Mouse (Mus musculus) lung, adult 2 months (tissue): ENCODE measurements around the gene Hs1bp3. TPM values are rescaled to one million over a fixed set of nuclear protein-coding genes. Genes with fewer than 3 reads are reported as not detected.

Experiments used
- DNase-seq: peaks from one replicate; pipeline ENCODE4 v3.0.0; 2022
- H3K4me1 ChIP-seq: fragments of 200-500 bp; 2 replicates; pipeline ENCODE4 v1.6.1; 2011; ENCODE audit warnings: low read length; ENCODE audit not compliant: control insufficient read depth, insufficient read depth
- H3K4me3 ChIP-seq: fragments of 200-500 bp; replicated peaks from 2 replicates; pipeline ENCODE3; 2011; ENCODE audit warnings: low read depth, mild to moderate bottlenecking, control low read depth, low read length; ENCODE audit errors: extremely low read depth
- CTCF ChIP-seq: fragments of 200-500 bp; IDR thresholded peaks from 2 replicates; pipeline ENCODE4 v1.5.1; 2011; ENCODE audit warnings: mild to moderate bottlenecking, low read length, control low read depth; ENCODE audit not compliant: insufficient read depth
- POLR2A ChIP-seq: fragments of 200-500 bp; IDR thresholded peaks from 2 replicates; pipeline ENCODE4 v1.6.1; 2011; ENCODE audit warnings: low read depth, mild to moderate bottlenecking, control low read depth, low read length, borderline replicate concordance; ENCODE audit errors: extremely low read depth
- WGBS: fragments of 180-500 bp; shearing (Covaris S2); methylation state at CpG from one replicate; pipeline ENCODE4 v1.1.7; 2018; 5-methylcytosine and 5-hydroxymethylcytosine counted together
- polyA plus RNA-seq: library from polyadenylated mRNA; depleted of rRNA; stranded (reverse); fragments of >200 nt; gene quantifications from 2 replicates; pipeline ENCODE4 v1.2.3, GENCODE M21; 2012; rRNA removed

Gene Hs1bp3
- 21.7 and 25.8 TPM in 2 replicates for polyA plus RNA-seq

GRCm38 (mm10) chr12:8313270-8313771 lies at the start of gene Hs1bp3:
Hs1bp3 (plus strand) TSS chr12:8313432.
- peak; percentile 82 for DNase-seq
- 2% methylated on average over 38 of the region's 38 CpGs for WGBS
- Histone ChIP-seq H3K4me3 (peak within 1 kb of the TSS; percentile 91), H3K4me1 (peaks cover 3% of the 10 kb centered on the region)
- TF ChIP-seq POLR2A (peak; percentile 70; the same call in 1 of the 2 replicates), CTCF (peak; percentile 77)

GRCm38 (mm10) chr12:8266311-8266710 lies 46.9 kb upstream of the Hs1bp3 start:
- DNase-seq: no peak
- peaks cover under 1% of the 10 kb centered on the region for H3K4me1 ChIP-seq
- TF ChIP-seq POLR2A (no peak), CTCF (no peak)
- 87% methylated on average over 7 of the region's 7 CpGs for WGBS
- no peak overlapping the region for H3K4me3 ChIP-seq

- no peak for DNase-seq
- TF ChIP-seq CTCF (no peak), POLR2A (no peak)
- Histone ChIP-seq H3K4me3 (no peak overlapping the region), H3K4me1 (peaks cover 2% of the 10 kb centered on the region; the same call in 1 of the 2 replicates)
- WGBS: 89% methylated on average over 11 of the region's 11 CpGs
Measured at GRCm38 (mm10) chr12:8269627-8270026, 43.6 kb upstream of the Hs1bp3 start.

- no peak for DNase-seq
- H3K4me1 ChIP-seq: peaks cover 2% of the 10 kb centered on the region; the same call in 1 of the 2 replicates
- 44% methylated on average over 2 of the region's 2 CpGs for WGBS
- H3K4me3 ChIP-seq: no peak overlapping the region
- no peak for TF ChIP-seq CTCF
- TF ChIP-seq POLR2A: no peak
Measured at GRCm38 (mm10) chr12:8271405-8271804, 41.8 kb upstream of the Hs1bp3 start.

GRCm38 (mm10) chr12:8273471-8274171 lies 39.6 kb upstream of the Hs1bp3 start:
- H3K4me1 ChIP-seq: peaks cover 2% of the 10 kb centered on the region; the same call in 1 of the 2 replicates
- DNase-seq: no peak
- no peak for TF ChIP-seq POLR2A
- TF ChIP-seq CTCF: no peak
- WGBS: 69% methylated on average over 6 of the region's 6 CpGs
- no peak overlapping the region for H3K4me3 ChIP-seq

- 80% methylated on average over 4 of the region's 4 CpGs for WGBS
- no peak for TF ChIP-seq CTCF
- no peak for TF ChIP-seq POLR2A
- DNase-seq: no peak
- H3K4me1 ChIP-seq: peaks cover 2% of the 10 kb centered on the region; the same call in 1 of the 2 replicates
- no peak overlapping the region for H3K4me3 ChIP-seq
Measured at GRCm38 (mm10) chr12:8275424-8275823, 37.8 kb upstream of the Hs1bp3 start.

- no peaks in the 10 kb centered on the region for H3K4me1 ChIP-seq
- DNase-seq: no peak
- TF ChIP-seq POLR2A (no peak), CTCF (no peak)
- WGBS: 85% methylated on average over 15 of the region's 15 CpGs
- H3K4me3 ChIP-seq: no peak overlapping the region
Measured at GRCm38 (mm10) chr12:8281225-8282017, 31.8 kb upstream of the Hs1bp3 start.

GRCm38 (mm10) chr12:8287970-8288369 lies 25.3 kb upstream of the Hs1bp3 start:
- no peak for TF ChIP-seq POLR2A
- TF ChIP-seq CTCF: peak; percentile 25; the same call in 1 of the 2 replicates
- DNase-seq: no peak
- Histone ChIP-seq H3K4me1 (no peaks in the 10 kb centered on the region), H3K4me3 (no peak overlapping the region)
- 59% methylated on average over 3 of the region's 3 CpGs for WGBS

GRCm38 (mm10) chr12:8289099-8289498 lies 24.1 kb upstream of the Hs1bp3 start:
- WGBS: 92% methylated on average over 6 of the region's 6 CpGs
- no peak for DNase-seq
- TF ChIP-seq CTCF: no peak
- TF ChIP-seq POLR2A: no peak
- Histone ChIP-seq H3K4me3 (no peak overlapping the region), H3K4me1 (no peaks in the 10 kb centered on the region)
